Mouse (Mus musculus) gastrocnemius, adult 2 months (tissue): ENCODE results near the gene Rabl2. TPM values are rescaled to one million over a fixed set of nuclear protein-coding genes. Genes with fewer than 3 reads are reported as not detected.

Source experiments
- DNase-seq: peaks from one replicate; pipeline ENCODE4 v3.0.0; 2022
- H3K27ac ChIP-seq: fragments of 200-600 bp; 2 replicates; pipeline ENCODE4 v1.8.1; 2022; ENCODE audit warnings: mild to moderate bottlenecking
- H3K4me3 ChIP-seq: fragments of 200-600 bp; 2 replicates; pipeline ENCODE4 v1.8.1; 2022; ENCODE audit warnings: mild to moderate bottlenecking, moderate library complexity
- CTCF ChIP-seq: fragments of 200-600 bp; IDR thresholded peaks from 2 replicates; pipeline ENCODE4 v1.8.1; 2022; ENCODE audit warnings: antibody characterized with exemption, mild to moderate bottlenecking, moderate library complexity
- intact Hi-C: fragments of 180-260 bp; cut with DNase I; formaldehyde crosslinking; loops from one replicate; pipeline ENCODE4 v1.15.1; 2025
- total RNA-seq, 2 experiments: library from RNA; stranded (reverse); gene quantifications; 2 replicates each; pipeline ENCODE4 v1.2.3; 2021

Rabl2 gene
- total RNA-seq, 2 experiments from 2014 or later, result 2.3 to 2.7 TPM

GRCm38 (mm10) chr15:89544171-89544570 is 47.6 kb downstream of the Rabl2 start:
- intact Hi-C loops, result no loop called here
- Histone ChIP-seq H3K4me3 (no peak overlapping the region), H3K27ac (no peak overlapping the region)
- TF ChIP-seq CTCF, result no peak
- DNase-seq, result no peak

GRCm38 (mm10) chr15:89533843-89534207 is 57.9 kb downstream of the Rabl2 start:
- intact Hi-C loops, result loop anchor here (10.0 kb wide), 1 partner anchor 179 kb away; the partner anchor contains the start of genes Lmf2 and Ncaph2

GRCm38 (mm10) chr15:89532924-89533842 is 58.5 kb downstream of the Rabl2 start:
- no peak overlapping the region for H3K4me3 ChIP-seq
- intact Hi-C loops, result loop anchor here (10.0 kb wide), 1 partner anchor 178 kb away; the partner anchor contains the start of genes Lmf2 and Ncaph2
- TF ChIP-seq CTCF, result no peak
- no peak for DNase-seq
- H3K27ac ChIP-seq, result no peak overlapping the region

More at GRCm38 (mm10) chr15:89533843-89534207, 57.9 kb downstream of the Rabl2 start:
- no peak for DNase-seq
- Histone ChIP-seq H3K27ac (no peak overlapping the region), H3K4me3 (no peak overlapping the region)
- TF ChIP-seq CTCF, result no peak

Other genes starting within 250 kb of the Rabl2 start
- gene Lmf2, start 236.3 kb downstream of the Rabl2 start, total RNA-seq, result 10 to 100 TPM; 12.7 to 16.1 TPM
- gene Ncaph2, start 236.2 kb downstream of the Rabl2 start, total RNA-seq, result 10 to 100 TPM; 40.9 to 41.4 TPM
- 10 to 100 TPM; 13.0 to 16.0 TPM for gene Sco2, start 218.1 kb downstream of the Rabl2 start, total RNA-seq
- under 1 TPM; 0.25 to 0.64 TPM for gene Tymp, start 214.9 kb downstream of the Rabl2 start, total RNA-seq
- gene Odf3b, start 212.6 kb downstream of the Rabl2 start, total RNA-seq, result under 1 TPM; 0.38 to 0.53 TPM
- gene Klhdc7b, start 207.0 kb downstream of the Rabl2 start, total RNA-seq, result not detected
- gene Syce3, start 181.4 kb downstream of the Rabl2 start, total RNA-seq, result not detected
- 100 to 1,000 TPM; 257 to 362 TPM for gene Cpt1b, start 166.1 kb downstream of the Rabl2 start, total RNA-seq
- gene C730034F03Rik, start 162.3 kb downstream of the Rabl2 start, total RNA-seq, result under 1 TPM; 0.56 to 0.64 TPM
- 1 to 10 TPM in 1 of 2 experiments, under 1 TPM in 1; 0.87 to 2.0 TPM for gene Gm44502, start 162.2 kb downstream of the Rabl2 start, total RNA-seq
- gene Chkb, start 162.0 kb downstream of the Rabl2 start, total RNA-seq, result 10 to 100 TPM; 21.4 to 23.3 TPM
- gene Mapk8ip2, start 138.0 kb downstream of the Rabl2 start, total RNA-seq, result under 1 TPM; 0.08 to 0.25 TPM
- gene Arsa, start 114.5 kb downstream of the Rabl2 start, total RNA-seq, result 1 to 10 TPM; 3.0 to 4.6 TPM
- 10 to 100 TPM; 12.2 to 20.4 TPM for gene Shank3, start 92.3 kb downstream of the Rabl2 start, total RNA-seq
- under 1 TPM in 1 of 2 experiments, not detected in 1; 0.23 TPM for gene Acr, start 23.6 kb downstream of the Rabl2 start, total RNA-seq
- gene Syt10, start 249.9 kb upstream of the Rabl2 start, total RNA-seq, result not detected